Mouse (Mus musculus): ENCODE data around the gene Ppp2r1b. TPM values are rescaled to one million over a fixed set of nuclear protein-coding genes. Genes with fewer than 3 reads are reported as not detected.

The Ppp2r1b gene
- polyA plus RNA-seq (2014; fragmentation: Illumina TruSeq; extraction: RNeasy Lipid Tissue Mini Kit (QIAGEN cat#74804); ENCODE audit: low replicate concordance), result 11.5 TPM

DNA sequence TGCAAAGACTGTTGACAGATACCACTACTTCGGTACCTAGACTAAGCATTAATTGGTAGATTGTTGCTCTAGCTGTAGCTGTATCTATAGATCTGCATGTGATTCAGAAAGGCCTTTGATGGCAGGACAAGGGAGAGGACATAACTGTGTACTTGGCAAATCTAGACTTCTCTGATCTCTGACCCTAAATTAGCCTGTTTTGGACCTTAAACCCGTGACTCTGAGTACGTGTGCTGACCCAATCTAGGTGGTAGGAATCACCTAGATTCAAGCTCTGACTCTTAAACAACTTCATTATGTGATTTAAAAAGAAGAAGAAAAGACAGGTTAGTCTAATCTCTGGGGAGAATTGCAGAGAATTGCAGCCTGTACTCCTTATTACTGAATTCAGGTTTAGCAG lies at the start of gene Ppp2r1b:
Gene Ppp2r1b (plus strand): TSS at position 221 of the 400 bp plus-strand sequence.

Other genes starting within 250 kb of the Ppp2r1b start
- gene Sdhd, start 241.5 kb upstream of the Ppp2r1b start, polyA plus RNA-seq (2014; fragmentation: Illumina TruSeq; extraction: RNeasy Lipid Tissue Mini Kit (QIAGEN cat#74804); ENCODE audit: low replicate concordance), result 577 TPM
- 92.0 TPM for gene Timm8b, start 241.4 kb upstream of the Ppp2r1b start, polyA plus RNA-seq (2014; fragmentation: Illumina TruSeq; extraction: RNeasy Lipid Tissue Mini Kit (QIAGEN cat#74804); ENCODE audit: low replicate concordance)
- 1.4 TPM for gene Pih1d2, start 228.0 kb upstream of the Ppp2r1b start, polyA plus RNA-seq (2014; fragmentation: Illumina TruSeq; extraction: RNeasy Lipid Tissue Mini Kit (QIAGEN cat#74804); ENCODE audit: low replicate concordance)
- 92.4 TPM for gene Nkapd1, start 227.8 kb upstream of the Ppp2r1b start, polyA plus RNA-seq (2014; fragmentation: Illumina TruSeq; extraction: RNeasy Lipid Tissue Mini Kit (QIAGEN cat#74804); ENCODE audit: low replicate concordance)
- gene Dlat, start 185.5 kb upstream of the Ppp2r1b start, polyA plus RNA-seq (2014; fragmentation: Illumina TruSeq; extraction: RNeasy Lipid Tissue Mini Kit (QIAGEN cat#74804); ENCODE audit: low replicate concordance), result 120 TPM
- 2.3 TPM for gene Dixdc1, start 105.8 kb upstream of the Ppp2r1b start, polyA plus RNA-seq (2014; fragmentation: Illumina TruSeq; extraction: RNeasy Lipid Tissue Mini Kit (QIAGEN cat#74804); ENCODE audit: low replicate concordance)
- 78.6 TPM for gene 2310030G06Rik, start 98.8 kb upstream of the Ppp2r1b start, polyA plus RNA-seq (2014; fragmentation: Illumina TruSeq; extraction: RNeasy Lipid Tissue Mini Kit (QIAGEN cat#74804); ENCODE audit: low replicate concordance)
- gene Cryab, start 94.0 kb upstream of the Ppp2r1b start, polyA plus RNA-seq (2014; fragmentation: Illumina TruSeq; extraction: RNeasy Lipid Tissue Mini Kit (QIAGEN cat#74804); ENCODE audit: low replicate concordance), result 1.9 TPM
- gene Hspb2, start 92.9 kb upstream of the Ppp2r1b start, polyA plus RNA-seq (2014; fragmentation: Illumina TruSeq; extraction: RNeasy Lipid Tissue Mini Kit (QIAGEN cat#74804); ENCODE audit: low replicate concordance), result not detected
- gene Fdxacb1, start 77.1 kb upstream of the Ppp2r1b start, polyA plus RNA-seq (2014; fragmentation: Illumina TruSeq; extraction: RNeasy Lipid Tissue Mini Kit (QIAGEN cat#74804); ENCODE audit: low replicate concordance), result 5.8 TPM
- gene Alg9, start 70.3 kb upstream of the Ppp2r1b start, polyA plus RNA-seq (2014; fragmentation: Illumina TruSeq; extraction: RNeasy Lipid Tissue Mini Kit (QIAGEN cat#74804); ENCODE audit: low replicate concordance), result 6.5 TPM
- 77.2 TPM for gene 1110032A03Rik, start 69.8 kb upstream of the Ppp2r1b start, polyA plus RNA-seq (2014; fragmentation: Illumina TruSeq; extraction: RNeasy Lipid Tissue Mini Kit (QIAGEN cat#74804); ENCODE audit: low replicate concordance)
- 5.9 TPM for gene Sik2, start 163.8 kb downstream of the Ppp2r1b start, polyA plus RNA-seq (2014; fragmentation: Illumina TruSeq; extraction: RNeasy Lipid Tissue Mini Kit (QIAGEN cat#74804); ENCODE audit: low replicate concordance)
- gene Btg4, start 215.6 kb downstream of the Ppp2r1b start, polyA plus RNA-seq (2014; fragmentation: Illumina TruSeq; extraction: RNeasy Lipid Tissue Mini Kit (QIAGEN cat#74804); ENCODE audit: low replicate concordance), result not detected
- gene Layn, start 231.8 kb downstream of the Ppp2r1b start, polyA plus RNA-seq (2014; fragmentation: Illumina TruSeq; extraction: RNeasy Lipid Tissue Mini Kit (QIAGEN cat#74804); ENCODE audit: low replicate concordance), result 0.48 TPM

All from small intestine, adult 10 weeks (tissue).